Mouse (Mus musculus): Measurements from ENCODE around the gene Inha. TPM values are rescaled to one million over a fixed set of nuclear protein-coding genes. Genes with fewer than 3 reads are reported as not detected.

Gene Inha
- total and polyA plus RNA-seq, 2 experiments = 0.53 TPM; not detected in 1

DNA sequence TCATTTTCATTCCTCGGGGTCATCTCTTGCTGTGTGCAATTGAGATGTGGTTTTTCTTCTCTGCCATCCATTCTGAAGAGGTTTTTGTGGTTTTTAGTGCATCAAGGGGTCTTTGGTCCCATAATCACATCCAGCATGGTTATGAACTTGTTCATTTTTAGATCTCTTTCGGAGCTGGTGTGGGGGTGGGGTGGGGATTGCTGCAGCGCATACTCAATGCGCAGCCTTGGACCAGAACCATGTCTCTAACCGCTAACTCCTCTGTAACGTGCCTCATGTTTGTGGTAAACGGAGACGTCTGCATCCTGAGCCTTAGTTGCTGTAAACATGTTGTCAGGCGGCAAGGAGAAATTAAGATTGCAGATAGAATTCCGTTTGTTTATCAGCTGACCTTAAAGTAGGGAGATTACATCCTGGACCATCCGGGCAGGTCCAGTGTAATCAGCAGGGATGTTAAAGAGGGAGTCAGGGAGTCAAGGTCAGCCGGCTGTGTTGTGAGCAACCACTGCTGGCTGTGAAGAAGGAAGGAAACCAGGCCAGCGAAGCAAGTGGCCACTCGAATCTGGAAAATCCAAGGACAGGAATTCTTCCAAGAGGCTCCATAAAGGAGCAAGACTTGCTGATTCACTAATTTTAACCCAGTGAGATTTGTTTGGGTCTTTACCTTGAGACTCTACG is 10.0 kb downstream of the Inha start:
- DNase-seq (ENCODE audit: extremely low read depth, low read depth, low spot score) = no peak
- no peak overlapping the region for H3K27ac ChIP-seq (replicated peaks; ENCODE audit: insufficient read depth, low read depth, low read length)
- H3K4me1 ChIP-seq (ENCODE audit: control insufficient read depth, insufficient read depth, low read length) = peaks cover 2% of the 10 kb centered on the region; the same call in 1 of the 2 replicates
- H3K79me2 ChIP-seq (ENCODE audit: control insufficient read depth, insufficient read depth, low read length) = no peaks in the 10 kb centered on the region
- WGBS = 64% methylated on average over 15 of the region's 15 CpGs
- no peak overlapping the region for H3K4me3 ChIP-seq (ENCODE audit: insufficient read depth, low read depth, low read length)
- no peaks in the 10 kb centered on the region for H3K36me3 ChIP-seq (ENCODE audit: control insufficient read depth, insufficient read depth, low read length)
- H3K27me3 ChIP-seq (ENCODE audit: control insufficient read depth, insufficient read depth, low read length) = no peaks in the 10 kb centered on the region
- H3K9ac ChIP-seq (ENCODE audit: low read depth, low read length) = no peak overlapping the region
- no peak for TF ChIP-seq CTCF (IDR thresholded peaks at IDR 0.05; ENCODE audit: low read depth, low read length)
- no peak for TF ChIP-seq POLR2A (IDR thresholded peaks at IDR 0.05; ENCODE audit: extremely low read depth, insufficient read depth, low read length)

GRCm38 (mm10) chr1:75517984-75518383 is 11.1 kb downstream of the Inha start:
- DNase-seq (ENCODE audit: extremely low read depth, low read depth, low spot score) = no peak
- TF ChIP-seq POLR2A (IDR thresholded peaks at IDR 0.05; ENCODE audit: extremely low read depth, insufficient read depth, low read length) = no peak
- TF ChIP-seq CTCF (IDR thresholded peaks at IDR 0.05; ENCODE audit: low read depth, low read length) = no peak
- Histone ChIP-seq H3K27me3 (ENCODE audit: control insufficient read depth, insufficient read depth, low read length) (no peaks in the 10 kb centered on the region), H3K4me3 (ENCODE audit: insufficient read depth, low read depth, low read length) (no peak overlapping the region), H3K79me2 (ENCODE audit: control insufficient read depth, insufficient read depth, low read length) (no peaks in the 10 kb centered on the region), H3K36me3 (ENCODE audit: control insufficient read depth, insufficient read depth, low read length) (no peaks in the 10 kb centered on the region), H3K4me1 (ENCODE audit: control insufficient read depth, insufficient read depth, low read length) (peaks cover 2% of the 10 kb centered on the region; the same call in 1 of the 2 replicates), H3K27ac (replicated peaks; ENCODE audit: insufficient read depth, low read depth, low read length) (no peak overlapping the region), H3K9ac (ENCODE audit: low read depth, low read length) (no peak overlapping the region)
- WGBS = 68% methylated on average over 4 of the region's 4 CpGs

- Histone ChIP-seq H3K4me1 (ENCODE audit: control insufficient read depth, insufficient read depth, low read length) (peaks cover 2% of the 10 kb centered on the region; the same call in 1 of the 2 replicates), H3K9ac (ENCODE audit: low read depth, low read length) (no peak overlapping the region), H3K36me3 (ENCODE audit: control insufficient read depth, insufficient read depth, low read length) (no peaks in the 10 kb centered on the region), H3K4me3 (ENCODE audit: insufficient read depth, low read depth, low read length) (no peak overlapping the region), H3K27me3 (ENCODE audit: control insufficient read depth, insufficient read depth, low read length) (no peaks in the 10 kb centered on the region), H3K27ac (replicated peaks; ENCODE audit: insufficient read depth, low read depth, low read length) (no peak overlapping the region), H3K79me2 (ENCODE audit: control insufficient read depth, insufficient read depth, low read length) (no peaks in the 10 kb centered on the region)
- WGBS = 94% methylated on average over 4 of the region's 4 CpGs
- TF ChIP-seq POLR2A (IDR thresholded peaks at IDR 0.05; ENCODE audit: extremely low read depth, insufficient read depth, low read length) = no peak
- no peak for TF ChIP-seq CTCF (IDR thresholded peaks at IDR 0.05; ENCODE audit: low read depth, low read length)
- DNase-seq (ENCODE audit: extremely low read depth, low read depth, low spot score) = no peak
Observed at GRCm38 (mm10) chr1:75518427-75518826, 11.6 kb downstream of the Inha start.

DNA sequence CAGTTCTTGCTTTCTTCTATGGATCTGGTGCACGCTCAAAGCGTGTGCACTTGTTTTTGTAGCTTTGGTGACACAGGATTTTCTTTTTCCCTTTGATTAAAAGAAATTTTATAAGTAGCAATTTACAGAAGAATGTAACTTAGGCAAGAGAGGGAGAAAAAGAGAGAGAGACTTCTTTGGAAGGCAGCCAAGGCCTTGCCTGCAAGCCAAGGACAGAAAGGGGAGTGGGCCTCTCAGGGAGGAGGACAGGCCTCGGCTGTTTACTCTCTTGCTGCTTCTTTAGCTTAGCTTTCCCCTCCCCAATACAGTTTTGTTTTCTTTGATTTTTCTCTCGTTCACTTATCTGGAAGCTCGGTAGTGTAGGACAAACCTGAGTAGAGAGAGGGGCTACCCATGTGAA is 12.7 kb downstream of the Inha start:
- Histone ChIP-seq H3K27ac (replicated peaks; ENCODE audit: insufficient read depth, low read depth, low read length) (no peak overlapping the region), H3K27me3 (ENCODE audit: control insufficient read depth, insufficient read depth, low read length) (no peaks in the 10 kb centered on the region), H3K4me3 (ENCODE audit: insufficient read depth, low read depth, low read length) (no peak overlapping the region), H3K36me3 (ENCODE audit: control insufficient read depth, insufficient read depth, low read length) (no peaks in the 10 kb centered on the region), H3K9ac (ENCODE audit: low read depth, low read length) (no peak overlapping the region), H3K79me2 (ENCODE audit: control insufficient read depth, insufficient read depth, low read length) (no peaks in the 10 kb centered on the region), H3K4me1 (ENCODE audit: control insufficient read depth, insufficient read depth, low read length) (peaks cover 2% of the 10 kb centered on the region; the same call in 1 of the 2 replicates)
- TF ChIP-seq CTCF (IDR thresholded peaks at IDR 0.05; ENCODE audit: low read depth, low read length) = no peak
- no peak for TF ChIP-seq POLR2A (IDR thresholded peaks at IDR 0.05; ENCODE audit: extremely low read depth, insufficient read depth, low read length)
- 78% methylated on average over 5 of the region's 5 CpGs for WGBS
- no peak for DNase-seq (ENCODE audit: extremely low read depth, low read depth, low spot score)

DNA sequence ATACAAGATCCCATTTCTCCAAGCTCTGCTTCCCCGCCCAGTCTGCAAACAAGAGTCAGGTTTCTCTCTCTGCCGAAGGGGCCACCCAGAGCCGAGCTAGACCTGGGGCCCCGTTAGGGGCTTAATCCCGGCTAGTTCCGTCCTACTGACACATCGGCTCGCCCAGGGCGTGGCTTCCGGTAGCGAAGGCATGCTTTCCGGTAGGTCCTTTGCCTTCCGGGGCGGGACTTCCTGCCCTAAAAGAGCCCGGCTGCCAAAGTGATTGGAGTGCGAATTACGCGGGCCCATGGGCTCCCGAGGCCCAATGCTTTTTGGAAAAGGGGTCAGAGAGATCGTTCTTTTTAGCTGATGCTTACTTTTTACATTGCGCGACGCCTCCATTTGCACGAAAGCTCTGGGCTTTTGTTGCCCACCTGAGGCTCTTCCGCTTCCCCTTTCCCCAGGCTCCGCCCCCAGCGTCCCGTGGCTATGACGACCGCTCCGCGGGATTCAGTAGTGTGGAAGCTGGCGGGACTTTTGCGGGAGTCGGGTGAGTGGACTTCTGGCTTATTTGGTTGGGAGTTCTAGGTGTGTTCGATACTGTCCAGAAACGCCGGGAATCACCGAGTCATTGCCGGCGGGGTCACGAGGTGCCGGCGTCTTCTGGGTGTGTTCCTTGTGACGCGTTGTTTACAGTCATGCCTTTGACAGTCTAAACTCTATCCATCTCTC is 14.6 kb downstream of the Inha start, which contains the start of gene Stk11ip:
Stk11ip (plus strand) TSS at position 209 of the 711 bp plus-strand sequence.
- Histone ChIP-seq H3K27ac (replicated peaks; ENCODE audit: insufficient read depth, low read depth, low read length) (peak within 1 kb of the TSS; percentile 76), H3K36me3 (ENCODE audit: control insufficient read depth, insufficient read depth, low read length) (no peaks in the 10 kb centered on the region), H3K4me1 (ENCODE audit: control insufficient read depth, insufficient read depth, low read length) (peaks cover 2% of the 10 kb centered on the region; the same call in 1 of the 2 replicates), H3K79me2 (ENCODE audit: control insufficient read depth, insufficient read depth, low read length) (no peaks in the 10 kb centered on the region), H3K27me3 (ENCODE audit: control insufficient read depth, insufficient read depth, low read length) (no peaks in the 10 kb centered on the region), H3K4me3 (ENCODE audit: insufficient read depth, low read depth, low read length) (peak within 1 kb of the TSS; percentile 90), H3K9ac (ENCODE audit: low read depth, low read length) (peak within 1 kb of the TSS; percentile 68)
- TF ChIP-seq CTCF (IDR thresholded peaks at IDR 0.05; ENCODE audit: low read depth, low read length) (no peak), POLR2A (IDR thresholded peaks at IDR 0.05; ENCODE audit: extremely low read depth, insufficient read depth, low read length) (peak; percentile 44; the same call in 1 of the 2 replicates)
- peak; percentile 75 for DNase-seq (ENCODE audit: extremely low read depth, low read depth, low spot score)
- WGBS = under 1% methylated on average over 46 of the region's 46 CpGs

Measured in liver, adult 2 months (tissue).